Mouse (Mus musculus) R1 (cell line): ENCODE results near the gene Pak1.

Experiments
- DNase-seq: peaks from one replicate; pipeline ENCODE4 v3.0.0-alpha.2; 2018; ENCODE audit warnings: low read depth, low spot score

Gene Pak1

DNA sequence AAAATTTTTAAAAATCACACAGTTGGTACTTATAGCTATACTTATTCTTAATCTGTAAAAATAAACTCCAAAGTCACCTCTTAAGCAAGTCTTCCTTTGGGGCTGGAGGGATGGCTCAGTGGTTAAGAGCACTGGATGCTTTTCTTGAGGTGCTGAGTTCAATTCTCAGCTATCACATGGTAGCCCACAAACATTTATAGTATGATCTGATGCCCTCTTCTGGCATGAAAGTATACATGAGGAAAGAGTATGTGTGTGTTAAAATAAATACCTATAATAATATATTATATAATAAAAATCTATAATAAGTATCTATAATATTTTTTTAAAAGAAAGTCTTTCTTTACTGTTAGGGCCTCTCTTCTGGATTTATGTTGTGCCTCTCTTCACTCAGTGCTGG is 58.2 kb downstream of the Pak1 start:
- DNase-seq, result no peak

- peak; percentile 26 for DNase-seq
Measured at GRCm38 (mm10) chr7:97849557-97849956, 61.2 kb downstream of the Pak1 start.

DNA sequence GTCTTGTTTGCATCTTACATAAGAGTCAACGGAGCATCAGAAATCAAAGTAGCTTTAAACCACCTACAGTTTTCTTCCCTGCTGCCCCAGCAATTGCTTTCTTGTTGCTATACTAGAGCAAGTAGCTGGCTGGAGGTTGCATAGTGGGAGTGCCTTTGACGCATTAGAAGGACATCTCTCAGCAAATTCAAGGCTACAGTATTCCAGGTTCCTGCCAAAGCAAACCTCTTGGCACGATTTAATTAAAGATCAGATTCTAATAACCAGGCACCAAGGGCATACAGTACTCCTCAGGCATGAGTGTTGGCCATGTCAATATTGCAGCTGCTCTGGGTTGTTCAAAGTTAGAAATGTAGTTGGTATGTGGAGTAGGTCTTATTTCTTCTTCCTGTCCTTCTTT is 62.0 kb downstream of the Pak1 start:
- no peak for DNase-seq

- DNase-seq, result no peak
Measured at GRCm38 (mm10) chr7:97863512-97863911, 75.2 kb downstream of the Pak1 start.

- DNase-seq, result no peak
Measured at GRCm38 (mm10) chr7:97864531-97864930, 76.2 kb downstream of the Pak1 start.

DNA sequence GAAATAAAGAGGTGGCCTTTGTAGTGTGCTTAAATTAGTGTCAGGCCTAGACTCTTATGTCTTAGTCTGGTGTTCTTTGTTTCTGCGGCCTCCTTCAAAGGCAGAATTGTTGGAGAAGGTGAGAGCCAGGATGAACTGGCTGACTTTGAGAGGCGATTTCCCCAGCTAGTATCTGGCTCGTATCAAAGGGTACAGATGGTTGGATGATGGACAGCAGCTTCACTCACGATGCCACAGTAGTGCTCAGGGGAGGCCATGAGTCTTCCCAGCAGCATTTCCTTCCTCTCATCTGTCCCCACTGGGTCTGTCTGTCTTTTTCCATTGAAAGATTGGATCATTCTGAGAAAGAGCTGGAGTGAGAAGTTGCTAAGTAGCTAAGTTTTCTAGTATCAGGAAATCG is 79.5 kb downstream of the Pak1 start:
- DNase-seq, result no peak

GRCm38 (mm10) chr7:97868766-97869165 is 80.4 kb downstream of the Pak1 start:
- DNase-seq, result no peak

GRCm38 (mm10) chr7:97872396-97872795 is 84.1 kb downstream of the Pak1 start:
- no peak for DNase-seq

- DNase-seq, result no peak
Measured at GRCm38 (mm10) chr7:97873317-97873716, 85.0 kb downstream of the Pak1 start.

DNA sequence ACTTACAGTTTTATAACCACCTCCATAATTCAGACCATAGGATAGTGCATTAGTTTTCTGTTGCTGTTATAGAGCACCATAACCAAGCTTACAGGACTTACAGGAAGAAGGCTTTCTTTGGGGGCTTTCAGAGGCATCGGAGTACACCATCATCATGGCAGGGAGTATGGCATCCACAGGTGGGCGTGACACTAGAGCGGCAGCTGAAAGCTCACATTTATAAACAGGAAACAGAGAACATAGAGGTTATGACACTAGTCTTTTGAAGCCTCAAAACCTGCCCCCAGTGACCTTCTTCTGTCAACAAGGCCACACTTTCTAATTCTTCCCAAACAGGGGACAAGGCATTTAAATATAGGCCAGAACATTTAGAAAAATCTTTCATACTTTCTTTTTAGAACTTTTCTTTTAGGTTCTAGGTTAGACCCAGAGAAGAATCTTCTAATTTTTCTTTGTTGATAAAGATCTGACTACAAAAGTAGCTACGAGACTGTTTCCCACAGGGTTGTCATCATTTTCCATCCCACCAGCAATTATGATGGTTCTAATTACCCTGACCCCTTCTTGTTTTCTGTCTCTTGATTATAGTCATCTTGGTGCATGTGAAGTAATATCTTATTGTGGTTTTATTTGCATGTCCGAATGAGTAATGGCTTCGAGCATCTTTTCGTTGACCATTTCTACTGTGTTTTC is 89.7 kb downstream of the Pak1 start:
- DNase-seq, result no peak

GRCm38 (mm10) chr7:97911646-97912045 is 123.3 kb downstream of the Pak1 start:
- no peak for DNase-seq

DNA sequence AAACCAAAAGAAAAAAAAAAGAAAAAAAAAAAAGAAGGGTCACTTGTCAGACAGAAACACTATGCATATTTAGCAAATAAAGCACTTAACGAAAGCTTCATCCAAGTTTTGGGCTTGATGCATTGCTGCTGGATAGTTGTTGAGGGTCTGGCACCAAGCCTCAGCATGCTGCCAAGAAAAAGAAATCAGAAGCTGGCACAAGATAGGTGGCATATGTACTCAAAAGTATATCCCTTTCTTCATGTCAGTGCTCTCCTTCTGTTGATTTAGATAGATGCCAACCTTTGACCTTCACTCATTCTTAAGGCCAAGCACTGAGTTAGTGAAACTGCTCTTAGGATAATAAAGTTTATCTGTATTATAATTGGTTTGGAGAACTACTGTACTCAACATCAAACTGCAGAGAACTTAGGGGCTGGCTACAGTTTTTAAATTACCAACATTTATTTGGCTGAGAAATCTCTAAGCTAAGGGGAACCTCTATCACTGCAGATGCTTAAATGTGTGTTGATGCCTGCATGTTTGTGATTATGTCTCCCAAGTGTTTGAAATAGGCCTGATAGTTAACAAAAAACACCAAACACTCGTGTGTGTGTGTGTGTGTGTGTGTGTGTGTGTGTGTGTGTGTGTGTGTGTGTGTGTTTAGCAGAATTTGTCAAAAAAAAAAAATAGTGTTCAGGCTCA is 126.6 kb downstream of the Pak1 start:
- no peak for DNase-seq

- peak; percentile 70 for DNase-seq
Measured at GRCm38 (mm10) chr7:97919742-97920141, 131.4 kb downstream of the Pak1 start, which contains the start of gene Gdpd4. Gene Gdpd4, plus strand, starts transcription at chr7:97919955.

- DNase-seq, result no peak
Measured at GRCm38 (mm10) chr7:97925819-97926218, 137.5 kb downstream of the Pak1 start.

GRCm38 (mm10) chr7:97926978-97927377 is 138.6 kb downstream of the Pak1 start:
- no peak for DNase-seq

GRCm38 (mm10) chr7:97944485-97944884 is 156.1 kb downstream of the Pak1 start:
- DNase-seq, result no peak
